Mouse (Mus musculus) 3T3-L1 (cell line): ENCODE results near the gene Isg20l2.

Experiments used
- DNase-seq: peaks from one replicate; pipeline ENCODE4 v3.0.0-alpha.2; 2015; ENCODE audit warnings: low read depth, low spot score

The Isg20l2 gene

GRCm38 (mm10) chr3:87947056-87947810 is 17.1 kb downstream of the Isg20l2 start:
- no peak for DNase-seq

- no peak for DNase-seq
These were observed 17.7 kb downstream of the Isg20l2 start for GRCm38 (mm10) chr3:87947811-87948199.

- peak; percentile 54 for DNase-seq
These were observed 18.5 kb downstream of the Isg20l2 start, which contains the start of gene Crabp2 for GRCm38 (mm10) chr3:87948378-87949265. Gene Crabp2, plus strand, starts transcription at chr3:87948666.

GRCm38 (mm10) chr3:87949266-87949954 is 19.3 kb downstream of the Isg20l2 start:
- DNase-seq: no peak

- DNase-seq: no peak
These were observed 19.9 kb downstream of the Isg20l2 start for GRCm38 (mm10) chr3:87949955-87950515.

GRCm38 (mm10) chr3:87951946-87952345 is 21.8 kb downstream of the Isg20l2 start:
- DNase-seq: no peak

GRCm38 (mm10) chr3:87952440-87952839 is 22.3 kb downstream of the Isg20l2 start:
- no peak for DNase-seq

- DNase-seq: no peak
These were observed 27.9 kb downstream of the Isg20l2 start for GRCm38 (mm10) chr3:87958056-87958455.

- DNase-seq: no peak
These were observed 28.4 kb downstream of the Isg20l2 start for GRCm38 (mm10) chr3:87958476-87958875.

- DNase-seq: no peak
These were observed 28.9 kb downstream of the Isg20l2 start for GRCm38 (mm10) chr3:87958967-87959366.

GRCm38 (mm10) chr3:87959371-87959770 is 29.3 kb downstream of the Isg20l2 start:
- peak; percentile 71 for DNase-seq

GRCm38 (mm10) chr3:87960191-87960585 is 30.1 kb downstream of the Isg20l2 start:
- DNase-seq: peak; percentile 40

- peak; percentile 97 for DNase-seq
These were observed 30.6 kb downstream of the Isg20l2 start for GRCm38 (mm10) chr3:87960586-87961191.

- DNase-seq: peak; percentile 81
These were observed 40.2 kb downstream of the Isg20l2 start for GRCm38 (mm10) chr3:87970184-87970938.

GRCm38 (mm10) chr3:87970939-87971488 is 40.9 kb downstream of the Isg20l2 start, which contains the start of gene Nes:
Gene Nes, plus strand, starts transcription at chr3:87971078.
- no peak for DNase-seq

GRCm38 (mm10) chr3:87971489-87972202 is 41.5 kb downstream of the Isg20l2 start:
- DNase-seq: no peak

- DNase-seq: no peak
These were observed 42.1 kb downstream of the Isg20l2 start for GRCm38 (mm10) chr3:87972203-87972664.

- DNase-seq: no peak
These were observed 42.7 kb downstream of the Isg20l2 start for GRCm38 (mm10) chr3:87972776-87973175.
